Mouse (Mus musculus) CH12.LX (cell line): ENCODE results near the gene Lsm3. TPM values are rescaled to one million over a fixed set of nuclear protein-coding genes. Genes with fewer than 3 reads are reported as not detected.

Experiments
- DNase-seq: peaks from one replicate; pipeline ENCODE4 v3.0.0-alpha.2; 2013; ENCODE audit errors: extremely low read depth
- H3K27ac ChIP-seq: 2 replicates; pipeline ENCODE4 v1.5.1; 2012; ENCODE audit warnings: low read depth, mild to moderate bottlenecking, control low read depth, moderate library complexity; ENCODE audit not compliant: insufficient read depth
- H3K27me3 ChIP-seq: replicated peaks from 2 replicates; pipeline ENCODE3; 2012; ENCODE audit warnings: inconsistent platforms
- H3K36me3 ChIP-seq, 2 experiments: replicated peaks in 1 of 2; 2 replicates each; pipeline versions ENCODE3 to v1.6.1; 2012; ENCODE audit warnings: inconsistent platforms in 1 of 2, low read length in 1 of 2, mild to moderate bottlenecking in 1 of 2, mixed read lengths in 1 of 2, moderate library complexity in 1 of 2; ENCODE audit not compliant: control insufficient read depth in 1 of 2, insufficient read depth in 1 of 2
- H3K4me1 ChIP-seq, 2 experiments: 2 replicates each; pipeline ENCODE4 v1.6.1; 2012; ENCODE audit warnings: inconsistent platforms in 1 of 2, moderate library complexity in 1 of 2; ENCODE audit not compliant: insufficient read depth in 2 of 2, control insufficient read depth in 1 of 2
- H3K4me2 ChIP-seq: 2 replicates; pipeline ENCODE4 v1.6.1; 2012; ENCODE audit warnings: low read depth, mild to moderate bottlenecking, control low read depth; ENCODE audit not compliant: poor library complexity, insufficient read depth, severe bottlenecking
- H3K4me3 ChIP-seq, 3 experiments: fragments of 150-350 bp in 1 of 3; sonication (generic) in 1 of 3; replicated peaks in 1 of 3; 2 replicates each; pipeline versions ENCODE3 to v1.5.1; 2011 to 2012; ENCODE audit warnings: low read depth in 2 of 3, low read length in 2 of 3, mild to moderate bottlenecking in 2 of 3, moderate library complexity in 2 of 3, control low read depth in 1 of 3, improper control_type of control experiment in 1 of 3, inconsistent platforms in 1 of 3, mixed read lengths in 1 of 3; ENCODE audit not compliant: poor library complexity in 1 of 3
- H3K79me2 ChIP-seq: replicated peaks from 2 replicates; pipeline ENCODE4 v1.6.1; 2012; ENCODE audit warnings: mild to moderate bottlenecking, moderate library complexity; ENCODE audit not compliant: control insufficient read depth, poor library complexity, insufficient read depth, severe bottlenecking; ENCODE audit errors: extremely low read depth
- H3K9ac ChIP-seq: 2 replicates; pipeline ENCODE4 v1.6.1; 2012; ENCODE audit warnings: low read depth, mild to moderate bottlenecking, control low read depth, moderate library complexity; ENCODE audit not compliant: insufficient read depth
- H3K9me3 ChIP-seq: replicated peaks from 2 replicates; pipeline ENCODE3; 2012; ENCODE audit warnings: low read length, inconsistent platforms, mixed read lengths
- BHLHE40 ChIP-seq: IDR thresholded peaks from 2 replicates; pipeline ENCODE4 v1.6.1; 2011; ENCODE audit warnings: mild to moderate bottlenecking, low read depth, low read length, improper control_type of control experiment
- CHD2 ChIP-seq: IDR thresholded peaks from 2 replicates; pipeline ENCODE4 v1.6.1; 2011; ENCODE audit warnings: low read length, improper control_type of control experiment
- CTCF ChIP-seq, 2 experiments: IDR thresholded peaks in 1 of 2; conservative IDR thresholded peaks in 1 of 2; 2 replicates each; pipeline ENCODE4 v1.5.1; 2011 to 2012; ENCODE audit warnings: low read depth in 2 of 2, low read length in 2 of 2, improper control_type of control experiment in 1 of 2, inconsistent platforms in 1 of 2, mild to moderate bottlenecking in 1 of 2, moderate library complexity in 1 of 2
- GABPA ChIP-seq: IDR thresholded peaks from 2 replicates; pipeline ENCODE4 v1.6.1; 2012; ENCODE audit warnings: low read depth, low read length, improper control_type of control experiment, inconsistent platforms; ENCODE audit not compliant: insufficient replicate concordance
- HCFC1 ChIP-seq: IDR thresholded peaks from 2 replicates; pipeline ENCODE4 v1.6.1; 2012; ENCODE audit warnings: low read depth, mild to moderate bottlenecking, inconsistent platforms, low read length, improper control_type of control experiment
- JUND ChIP-seq: conservative IDR thresholded peaks from 2 replicates; pipeline ENCODE4 v1.6.1; 2011; ENCODE audit warnings: low read depth, low read length, improper control_type of control experiment
- MAFK ChIP-seq: IDR thresholded peaks from 2 replicates; pipeline ENCODE4 v1.6.1; 2011; ENCODE audit warnings: low read length, improper control_type of control experiment; ENCODE audit not compliant: insufficient replicate concordance
- MAX ChIP-seq: IDR thresholded peaks from 2 replicates; pipeline ENCODE4 v1.6.1; 2011; ENCODE audit warnings: low read length, improper control_type of control experiment
- MEF2A ChIP-seq: IDR thresholded peaks from 2 replicates; pipeline ENCODE4 v1.6.1; 2014; ENCODE audit warnings: low read depth, mild to moderate bottlenecking, inconsistent platforms, low read length, improper control_type of control experiment, borderline replicate concordance
- MXI1 ChIP-seq: IDR thresholded peaks from 2 replicates; pipeline ENCODE4 v1.6.1; 2011; ENCODE audit warnings: mild to moderate bottlenecking, low read depth, low read length, improper control_type of control experiment
- MYC ChIP-seq: IDR thresholded peaks from 2 replicates; pipeline ENCODE4 v1.6.1; 2011; ENCODE audit warnings: low read depth, mild to moderate bottlenecking, improper control_type of control experiment, low read length
- NELFE ChIP-seq: IDR thresholded peaks from 2 replicates; pipeline ENCODE4 v1.6.1; 2011; ENCODE audit warnings: low read depth, low read length, improper control_type of control experiment
- PAX5 ChIP-seq: IDR thresholded peaks from 2 replicates; pipeline ENCODE4 v1.6.1; 2012; ENCODE audit warnings: low read length, inconsistent platforms, mixed read lengths
- POLR2AphosphoS2 ChIP-seq: IDR thresholded peaks from 2 replicates; pipeline ENCODE4 v1.6.1; 2011; ENCODE audit warnings: low read depth, low read length, improper control_type of control experiment
- RCOR1 ChIP-seq: conservative IDR thresholded peaks from 2 replicates; pipeline ENCODE4 v1.6.1; 2012; ENCODE audit warnings: low read depth, mild to moderate bottlenecking, inconsistent platforms, low read length, improper control_type of control experiment
- TBP ChIP-seq: conservative IDR thresholded peaks from 2 replicates; pipeline ENCODE4 v1.6.1; 2011; ENCODE audit warnings: low read depth, low read length, improper control_type of control experiment
- USF1 ChIP-seq: IDR thresholded peaks from 2 replicates; pipeline ENCODE4 v1.6.1; 2014; ENCODE audit warnings: low read depth, mild to moderate bottlenecking, inconsistent platforms, low read length, improper control_type of control experiment
- ZMIZ1 ChIP-seq: IDR thresholded peaks from 2 replicates; pipeline ENCODE4 v1.6.1; 2012; ENCODE audit warnings: low read depth, mild to moderate bottlenecking, inconsistent platforms, low read length, improper control_type of control experiment
- ZNF384 ChIP-seq: IDR thresholded peaks from 2 replicates; pipeline ENCODE4 v1.6.1; 2012; ENCODE audit warnings: low read depth, low read length, improper control_type of control experiment, inconsistent platforms
- dilution Hi-C: fragments of 300-500 bp; cut with MboI; formaldehyde crosslinking; loops from 2 replicates; pipeline ENCODE4 v1.14.3; 2020; ENCODE audit warnings: low sequenced_read_pairs; ENCODE audit not compliant: extremely low pct_unique_long_range_greater_than_20kb, extremely low pct_ligation_motif_present
- in situ Hi-C: fragments of 300-500 bp; cut with MboI; formaldehyde crosslinking; loops from 3 replicates; pipeline ENCODE4 v1.14.3; 2019; ENCODE audit warnings: low sequenced_read_pairs, low pct_ligation_motif_present, low pct_unique_long_range_greater_than_20kb, mixed read lengths
- polyA plus RNA-seq: library from polyadenylated mRNA; unstranded; fragments of >175 nt; gene quantifications from 2 replicates; pipeline ENCODE4 v1.2.1, GENCODE M21; 2012; ENCODE audit warnings: low read depth; ENCODE audit not compliant: insufficient read length
- total RNA-seq, 2 experiments: library from RNA; depleted of rRNA; stranded (reverse); fragments of 300-350 nt in 1 of 2; fragments of >200 nt in 1 of 2; gene quantifications; 2 replicates each; pipeline ENCODE4 v1.2.3; 2012 to 2014

Gene Lsm3
- total and polyA plus RNA-seq, 3 experiments = 148 to 526 (median 258) TPM

GRCm38 (mm10) chr6:91486736-91487453 lies 28.8 kb upstream of the Lsm3 start:
- Histone ChIP-seq H3K4me3 (no peak overlapping the region), H3K9me3 (no peaks in the 10 kb centered on the region), H3K79me2 (no peaks in the 10 kb centered on the region), H3K9ac (no peak overlapping the region), H3K27me3 (no peaks in the 10 kb centered on the region), H3K36me3 (peaks cover 78 to 96% of the 10 kb centered on the region in 2 experiments), H3K4me2 (no peak overlapping the region), H3K4me1 (peaks cover 4% of the 10 kb centered on the region in 2 experiments; a peak in 3 of 4 replicates), H3K27ac (no peak overlapping the region)
- DNase-seq = no peak
- no peak for TF ChIP-seq ZMIZ1
- no peak for TF ChIP-seq HCFC1
- no peak for TF ChIP-seq GABPA
- no peak for TF ChIP-seq MXI1
- TF ChIP-seq ZNF384 = no peak
- no peak for TF ChIP-seq TBP
- no peak for TF ChIP-seq MAX
- TF ChIP-seq NELFE = no peak
- no peak for TF ChIP-seq BHLHE40
- TF ChIP-seq CTCF (conservative IDR thresholded peaks at IDR 0.05 in 1 of 2, IDR thresholded peaks at IDR 0.05 in 1 of 2; ENCODE audit: low read depth in 2 of 2, low read length in 2 of 2) = no peak
- no peak for TF ChIP-seq USF1
- in situ Hi-C loops = no loop called here
- dilution Hi-C loops = no loop called here

GRCm38 (mm10) chr6:91488496-91489212 lies 27.1 kb upstream of the Lsm3 start:
- Histone ChIP-seq H3K27me3 (no peaks in the 10 kb centered on the region), H3K9me3 (no peaks in the 10 kb centered on the region), H3K4me1 (peaks cover 4% of the 10 kb centered on the region in 2 experiments; a peak in 3 of 4 replicates), H3K4me3 (no peak overlapping the region), H3K4me2 (no peak overlapping the region), H3K9ac (no peak overlapping the region), H3K79me2 (no peaks in the 10 kb centered on the region), H3K36me3 (peaks cover 63 to 96% of the 10 kb centered on the region in 2 experiments), H3K27ac (peak overlapping the region; percentile 32; the same call in 1 of the 2 replicates)
- DNase-seq = peak; percentile 24
- dilution Hi-C loops (no loop called here), in situ Hi-C loops (no loop called here)
- no peak for TF ChIP-seq POLR2AphosphoS2
- no peak for TF ChIP-seq MEF2A
- TF ChIP-seq MAFK = no peak
- TF ChIP-seq HCFC1 = no peak
- no peak for TF ChIP-seq MYC
- no peak for TF ChIP-seq NELFE
- TF ChIP-seq MAX = no peak
- TF ChIP-seq JUND = no peak
- TF ChIP-seq BHLHE40 = no peak
- no peak for TF ChIP-seq USF1
- no peak for TF ChIP-seq ZNF384
- no peak for TF ChIP-seq RCOR1
- TF ChIP-seq GABPA = no peak
- no peak for TF ChIP-seq CHD2
- no peak for TF ChIP-seq PAX5
- TF ChIP-seq ZMIZ1 = no peak
